Mouse (Mus musculus): ENCODE results near the gene Dbn1. TPM values are rescaled to one million over a fixed set of nuclear protein-coding genes. Genes with fewer than 3 reads are reported as not detected.

The Dbn1 gene
- polyA plus RNA-seq, 1 experiment, result 0.62 TPM

- TF ChIP-seq POLR2A (IDR thresholded peaks at IDR 0.05; ENCODE audit: borderline replicate concordance, low read depth, low read length) (no peak), CTCF (IDR thresholded peaks at IDR 0.05; ENCODE audit: low read depth, low read length) (no peak)
- peak overlapping the region; percentile 49; the same call in 1 of the 2 replicates for H3K4me3 ChIP-seq (ENCODE audit: insufficient read depth, low read length)
- no peak overlapping the region for H3K27ac ChIP-seq (ENCODE audit: insufficient read depth, low read depth, low read length)
- H3K4me1 ChIP-seq (ENCODE audit: control insufficient read depth, insufficient read depth, low read length), result peaks cover 5% of the 10 kb centered on the region; the same call in 1 of the 2 replicates
Measured at GRCm38 (mm10) chr13:55463399-55464026, 24.4 kb downstream of the Dbn1 start.

GRCm38 (mm10) chr13:55462965-55463364, 24.9 kb downstream of the Dbn1 start:
- no peak overlapping the region for H3K27ac ChIP-seq (ENCODE audit: insufficient read depth, low read depth, low read length)
- no peak for TF ChIP-seq POLR2A (IDR thresholded peaks at IDR 0.05; ENCODE audit: borderline replicate concordance, low read depth, low read length)
- no peak for TF ChIP-seq CTCF (IDR thresholded peaks at IDR 0.05; ENCODE audit: low read depth, low read length)
- no peak overlapping the region for H3K4me3 ChIP-seq (ENCODE audit: insufficient read depth, low read length)
- H3K4me1 ChIP-seq (ENCODE audit: control insufficient read depth, insufficient read depth, low read length), result peaks cover 5% of the 10 kb centered on the region; the same call in 1 of the 2 replicates

- no peak overlapping the region for H3K27ac ChIP-seq (ENCODE audit: insufficient read depth, low read depth, low read length)
- peaks cover 7% of the 10 kb centered on the region for H3K4me1 ChIP-seq (ENCODE audit: control insufficient read depth, insufficient read depth, low read length)
- no peak overlapping the region for H3K4me3 ChIP-seq (ENCODE audit: insufficient read depth, low read length)
- TF ChIP-seq POLR2A (IDR thresholded peaks at IDR 0.05; ENCODE audit: borderline replicate concordance, low read depth, low read length), result no peak
- TF ChIP-seq CTCF (IDR thresholded peaks at IDR 0.05; ENCODE audit: low read depth, low read length), result no peak
Measured at GRCm38 (mm10) chr13:55451785-55452549, 35.9 kb downstream of the Dbn1 start.

GRCm38 (mm10) chr13:55451296-55451695, 36.6 kb downstream of the Dbn1 start:
- Histone ChIP-seq H3K4me3 (ENCODE audit: insufficient read depth, low read length) (no peak overlapping the region), H3K4me1 (ENCODE audit: control insufficient read depth, insufficient read depth, low read length) (peaks cover 14% of the 10 kb centered on the region), H3K27ac (ENCODE audit: insufficient read depth, low read depth, low read length) (no peak overlapping the region)
- TF ChIP-seq POLR2A (IDR thresholded peaks at IDR 0.05; ENCODE audit: borderline replicate concordance, low read depth, low read length), result no peak
- TF ChIP-seq CTCF (IDR thresholded peaks at IDR 0.05; ENCODE audit: low read depth, low read length), result no peak

GRCm38 (mm10) chr13:55450511-55450980, 37.4 kb downstream of the Dbn1 start:
- Histone ChIP-seq H3K27ac (ENCODE audit: insufficient read depth, low read depth, low read length) (no peak overlapping the region), H3K4me1 (ENCODE audit: control insufficient read depth, insufficient read depth, low read length) (peaks cover 15% of the 10 kb centered on the region), H3K4me3 (ENCODE audit: insufficient read depth, low read length) (no peak overlapping the region)
- TF ChIP-seq CTCF (IDR thresholded peaks at IDR 0.05; ENCODE audit: low read depth, low read length) (no peak), POLR2A (IDR thresholded peaks at IDR 0.05; ENCODE audit: borderline replicate concordance, low read depth, low read length) (no peak)

GRCm38 (mm10) chr13:55449679-55450441, 38.1 kb downstream of the Dbn1 start:
- no peak overlapping the region for H3K27ac ChIP-seq (ENCODE audit: insufficient read depth, low read depth, low read length)
- no peak overlapping the region for H3K4me3 ChIP-seq (ENCODE audit: insufficient read depth, low read length)
- no peak for TF ChIP-seq POLR2A (IDR thresholded peaks at IDR 0.05; ENCODE audit: borderline replicate concordance, low read depth, low read length)
- TF ChIP-seq CTCF (IDR thresholded peaks at IDR 0.05; ENCODE audit: low read depth, low read length), result no peak
- peaks cover 15% of the 10 kb centered on the region for H3K4me1 ChIP-seq (ENCODE audit: control insufficient read depth, insufficient read depth, low read length)

- H3K4me3 ChIP-seq (ENCODE audit: insufficient read depth, low read length), result no peak overlapping the region
- H3K27ac ChIP-seq (ENCODE audit: insufficient read depth, low read depth, low read length), result no peak overlapping the region
- peaks cover 15% of the 10 kb centered on the region for H3K4me1 ChIP-seq (ENCODE audit: control insufficient read depth, insufficient read depth, low read length)
- TF ChIP-seq CTCF (IDR thresholded peaks at IDR 0.05; ENCODE audit: low read depth, low read length) (no peak), POLR2A (IDR thresholded peaks at IDR 0.05; ENCODE audit: borderline replicate concordance, low read depth, low read length) (no peak)
Measured at GRCm38 (mm10) chr13:55449205-55449604, 38.7 kb downstream of the Dbn1 start.

GRCm38 (mm10) chr13:55448131-55448530, 39.8 kb downstream of the Dbn1 start:
- no peak for TF ChIP-seq CTCF (IDR thresholded peaks at IDR 0.05; ENCODE audit: low read depth, low read length)
- H3K4me3 ChIP-seq (ENCODE audit: insufficient read depth, low read length), result no peak overlapping the region
- H3K27ac ChIP-seq (ENCODE audit: insufficient read depth, low read depth, low read length), result no peak overlapping the region
- peaks cover 20% of the 10 kb centered on the region for H3K4me1 ChIP-seq (ENCODE audit: control insufficient read depth, insufficient read depth, low read length)

- Histone ChIP-seq H3K4me1 (ENCODE audit: control insufficient read depth, insufficient read depth, low read length) (peaks cover 20% of the 10 kb centered on the region), H3K27ac (ENCODE audit: insufficient read depth, low read depth, low read length) (peak overlapping the region; percentile 40), H3K4me3 (ENCODE audit: insufficient read depth, low read length) (no peak overlapping the region)
- TF ChIP-seq CTCF (IDR thresholded peaks at IDR 0.05; ENCODE audit: low read depth, low read length), result no peak
- TF ChIP-seq POLR2A (IDR thresholded peaks at IDR 0.05; ENCODE audit: borderline replicate concordance, low read depth, low read length), result no peak
Measured at GRCm38 (mm10) chr13:55447543-55447943, 40.4 kb downstream of the Dbn1 start.

All from bone marrow macrophage, adult 2 months (primary cell).